Mouse (Mus musculus): ENCODE results near the gene Igdcc4. TPM values are rescaled to one million over a fixed set of nuclear protein-coding genes. Genes with fewer than 3 reads are reported as not detected.

The Igdcc4 gene
- total RNA-seq, 2 experiments from 2014 or later, result 31.8 to 33.7 TPM

DNA sequence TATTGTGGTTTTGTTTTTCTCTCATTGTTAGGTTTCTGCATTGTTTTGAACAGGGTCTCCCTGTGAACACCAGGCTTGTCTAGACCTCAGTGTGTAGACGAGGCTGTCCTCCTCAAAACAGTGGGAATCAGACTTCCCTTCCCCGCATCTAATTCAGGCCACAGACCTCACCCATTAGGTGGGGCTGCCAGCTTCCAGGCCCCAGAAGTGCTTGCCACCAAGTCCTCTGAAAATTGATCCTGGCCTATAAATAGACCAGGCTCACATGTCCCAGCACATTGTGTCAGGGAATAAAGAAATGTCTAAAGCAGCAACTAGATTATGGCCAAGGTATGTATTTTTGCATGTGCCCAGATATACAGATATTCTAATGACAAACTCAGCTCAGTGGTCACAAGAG, 14.6 kb downstream of the Igdcc4 start:
- intact Hi-C loops (cut with DNase I), result no loop called here
- no peak for DNase-seq (ENCODE audit: extremely low spot score in 1 of 2, low spot score in 2 of 2)
- TF ChIP-seq CTCF (IDR thresholded peaks at IDR 0.05), result no peak
- no peak overlapping the region for H3K27ac ChIP-seq
- H3K4me3 ChIP-seq, result no peak overlapping the region

DNA sequence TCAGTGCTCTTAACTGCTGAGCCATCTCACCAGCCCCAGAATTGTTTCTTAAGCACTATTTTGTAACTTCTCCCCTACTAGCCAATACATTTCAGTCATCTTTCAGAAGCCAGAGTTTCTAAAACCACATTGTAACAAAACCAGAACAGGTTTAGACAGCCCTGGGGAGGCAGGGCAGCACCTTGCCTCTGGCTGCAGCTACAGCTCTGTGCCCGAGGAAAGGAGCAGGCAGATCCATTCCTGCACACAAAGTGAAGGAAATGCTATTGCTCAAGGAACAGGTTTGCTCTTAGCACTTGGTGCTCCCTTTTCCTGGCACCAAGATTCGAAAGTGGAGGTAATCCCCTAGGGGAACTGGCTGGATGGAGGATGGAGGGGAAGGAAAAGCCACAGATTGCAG, 16.2 kb downstream of the Igdcc4 start:
- intact Hi-C loops (cut with DNase I), result no loop called here
- H3K4me3 ChIP-seq, result no peak overlapping the region
- no peak overlapping the region for H3K27ac ChIP-seq
- no peak for DNase-seq (ENCODE audit: extremely low spot score in 1 of 2, low spot score in 2 of 2)
- no peak for TF ChIP-seq CTCF (IDR thresholded peaks at IDR 0.05)

DNA sequence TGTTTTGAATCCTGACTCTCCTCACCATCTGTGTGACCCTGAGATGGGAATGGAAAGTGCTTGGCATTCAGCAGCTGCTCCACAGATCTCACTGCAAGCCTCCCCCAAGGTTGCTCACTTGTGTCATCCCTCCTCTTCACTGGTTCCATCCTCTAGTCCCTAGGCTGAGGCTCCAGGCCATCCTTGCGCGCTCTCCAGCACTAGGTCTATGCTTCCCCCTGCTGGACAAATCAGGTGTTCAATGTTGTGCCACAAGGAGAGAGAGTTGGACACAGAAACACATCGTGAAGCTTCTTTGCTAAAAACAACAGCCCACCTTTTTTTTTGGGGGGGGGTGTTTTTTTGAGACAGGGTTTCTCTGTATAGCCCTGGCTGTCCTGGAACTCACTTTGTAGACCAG, 19.6 kb downstream of the Igdcc4 start:
- Histone ChIP-seq H3K4me3 (no peak overlapping the region), H3K27ac (no peak overlapping the region)
- peak; percentile 67 to 78 for DNase-seq (ENCODE audit: extremely low spot score in 1 of 2, low spot score in 2 of 2)
- intact Hi-C loops (cut with DNase I), result loop anchor here (5.0 kb wide), 2 partner anchors 39 to 89 kb away; partner anchors contain the start of gene Dpp8
- peak; percentile 79 for TF ChIP-seq CTCF (IDR thresholded peaks at IDR 0.05)

DNA sequence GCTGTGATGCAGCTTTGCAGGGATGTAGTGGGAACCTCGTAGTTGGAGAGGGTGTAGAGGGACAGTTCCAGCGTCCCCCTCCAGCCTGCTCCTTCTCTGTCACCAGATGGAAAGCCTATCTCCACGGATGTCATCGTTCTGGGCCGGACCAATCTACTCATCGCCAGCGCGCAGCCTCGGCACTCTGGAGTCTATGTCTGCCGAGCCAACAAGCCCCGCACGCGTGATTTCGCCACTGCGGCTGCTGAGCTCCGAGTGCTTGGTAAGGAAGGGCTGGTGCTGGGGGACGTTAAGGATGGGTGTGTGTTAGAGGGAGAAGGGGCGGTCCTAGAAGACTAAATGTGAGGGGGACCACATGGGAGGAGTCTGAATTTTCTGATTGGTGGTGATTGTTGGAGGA, 21.3 kb downstream of the Igdcc4 start:
- Histone ChIP-seq H3K4me3 (peak overlapping the region; percentile 42), H3K27ac (no peak overlapping the region)
- no peak for TF ChIP-seq CTCF (IDR thresholded peaks at IDR 0.05)
- peak; percentile 63 to 67 for DNase-seq (ENCODE audit: extremely low spot score in 1 of 2, low spot score in 2 of 2)
- intact Hi-C loops (cut with DNase I), result loop anchor here (5.0 kb wide), 2 partner anchors 40 to 90 kb away; partner anchors contain the start of gene Dpp8

DNA sequence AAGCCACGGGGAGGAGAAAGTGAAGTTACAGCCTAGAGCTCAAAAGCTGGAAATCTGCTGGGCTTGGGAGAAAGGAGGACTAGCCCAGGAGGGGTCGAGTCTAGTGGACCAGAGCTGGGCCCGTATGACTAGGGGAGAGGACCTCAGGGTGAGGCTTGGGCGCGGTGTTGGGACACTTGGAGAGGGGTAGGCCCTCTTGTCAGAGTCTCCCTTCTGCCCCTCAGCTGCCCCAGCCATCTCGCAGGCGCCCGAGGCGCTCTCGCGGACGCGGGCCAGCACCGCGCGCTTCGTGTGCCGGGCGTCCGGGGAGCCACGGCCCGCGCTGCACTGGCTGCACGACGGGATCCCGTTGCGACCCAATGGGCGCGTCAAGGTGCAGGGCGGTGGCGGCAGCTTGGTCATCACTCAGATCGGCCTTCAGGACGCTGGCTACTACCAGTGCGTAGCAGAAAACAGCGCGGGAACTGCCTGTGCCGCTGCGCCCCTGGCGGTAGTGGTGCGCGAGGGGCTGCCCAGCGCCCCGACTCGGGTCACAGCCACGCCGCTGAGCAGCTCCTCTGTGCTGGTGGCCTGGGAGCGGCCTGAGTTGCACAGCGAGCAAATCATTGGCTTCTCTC, 22.4 kb downstream of the Igdcc4 start:
- intact Hi-C loops (cut with DNase I), result loop anchor here (5.0 kb wide), 2 partner anchors 41 to 91 kb away; partner anchors contain the start of gene Dpp8

DNA sequence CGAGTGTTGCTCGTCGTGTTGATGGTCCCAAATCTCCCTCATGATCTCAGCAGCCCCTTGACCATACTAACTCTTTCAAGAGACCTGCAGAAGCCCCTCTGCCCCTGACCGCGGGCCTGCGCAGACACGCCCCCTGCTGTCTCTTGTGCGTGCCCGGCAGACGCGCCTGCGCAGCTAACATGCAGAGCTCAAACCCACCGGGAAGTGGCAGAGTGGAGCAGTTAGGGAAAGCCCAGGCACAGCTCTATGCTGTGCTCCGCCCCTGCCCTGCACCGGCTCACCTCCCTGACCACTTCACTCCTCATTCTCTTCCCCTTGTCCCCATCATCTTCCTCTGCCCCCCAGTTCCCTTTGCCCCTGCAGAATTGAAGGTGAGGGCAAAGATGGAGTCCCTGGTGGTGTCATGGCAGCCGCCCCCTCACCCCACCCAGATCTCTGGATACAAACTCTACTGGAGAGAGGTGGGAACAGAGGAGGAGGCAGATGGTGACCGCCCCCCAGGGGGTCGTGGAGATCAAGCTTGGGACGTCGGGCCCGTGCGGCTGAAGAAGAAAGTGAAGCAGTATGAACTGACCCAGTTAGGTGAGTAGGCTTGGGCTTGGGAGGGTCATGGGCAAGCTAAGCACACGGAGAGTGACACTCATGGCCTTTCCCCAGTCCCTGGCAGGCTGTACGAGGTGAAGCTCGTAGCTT, 27.0 kb downstream of the Igdcc4 start:
- peak in 1 of 2 experiments; percentile 26 for DNase-seq (ENCODE audit: extremely low spot score in 1 of 2, low spot score in 2 of 2)
- H3K4me3 ChIP-seq, result no peak overlapping the region
- intact Hi-C loops (cut with DNase I), result no loop called here
- H3K27ac ChIP-seq, result no peak overlapping the region
- TF ChIP-seq CTCF (IDR thresholded peaks at IDR 0.05), result peak; percentile 47

More for the DNA sequence above, 22.4 kb downstream of the Igdcc4 start:
- peak; percentile 64 for TF ChIP-seq CTCF (IDR thresholded peaks at IDR 0.05)
- H3K27ac ChIP-seq, result no peak overlapping the region
- peak in 1 of 2 experiments; percentile 37 for DNase-seq (ENCODE audit: extremely low spot score in 1 of 2, low spot score in 2 of 2)
- H3K4me3 ChIP-seq, result peak overlapping the region; percentile 29; the same call in 1 of the 2 replicates

DNA sequence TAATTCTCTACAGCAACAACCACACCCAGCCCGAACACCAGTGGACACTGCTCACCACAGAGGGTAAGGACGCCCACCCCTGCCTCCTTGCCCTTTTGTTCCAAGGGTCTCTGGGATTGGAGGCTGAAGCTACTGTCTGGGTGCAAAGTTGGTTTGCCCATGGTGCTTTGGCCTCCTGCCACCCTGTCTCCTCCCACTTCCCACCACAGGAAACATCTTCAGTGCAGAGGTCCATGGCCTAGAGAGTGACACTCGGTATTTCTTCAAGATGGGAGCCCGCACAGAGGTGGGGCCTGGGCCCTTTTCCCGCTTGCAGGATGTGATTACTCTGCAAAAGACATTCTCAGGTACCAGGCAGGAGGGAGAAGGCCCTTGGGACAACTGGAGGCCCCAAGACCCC, 30.4 kb downstream of the Igdcc4 start:
- Histone ChIP-seq H3K27ac (no peak overlapping the region), H3K4me3 (no peak overlapping the region)
- TF ChIP-seq CTCF (IDR thresholded peaks at IDR 0.05), result no peak
- intact Hi-C loops (cut with DNase I), result loop anchor here (2.0 kb wide), 1 partner anchor 151 kb away; no protein-coding TSS in a partner anchor
- no peak for DNase-seq (ENCODE audit: extremely low spot score in 1 of 2, low spot score in 2 of 2)

DNA sequence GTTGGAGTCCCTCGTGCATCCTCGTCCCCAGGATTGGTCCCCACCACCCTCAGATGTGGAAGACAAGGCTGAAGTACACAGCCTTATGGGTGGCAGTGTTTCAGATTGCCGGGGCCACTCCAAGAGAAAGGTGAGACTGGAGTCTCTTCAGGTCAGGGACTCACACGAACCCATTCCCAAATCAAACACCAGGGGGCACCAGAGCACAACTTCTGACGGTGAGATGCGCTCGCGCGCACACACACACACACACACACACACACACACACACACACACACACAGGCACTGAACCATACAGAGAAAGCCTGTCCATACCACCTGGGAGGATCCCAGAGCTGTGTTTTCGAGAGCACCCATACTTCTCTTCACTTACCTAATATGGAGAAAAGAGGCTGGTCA, 32.5 kb downstream of the Igdcc4 start:
- intact Hi-C loops (cut with DNase I), result loop anchor here (1.0 to 2.0 kb wide), 3 partner anchors 31 to 149 kb away; no protein-coding TSS in a partner anchor
- peak; percentile 64 for TF ChIP-seq CTCF (IDR thresholded peaks at IDR 0.05)
- Histone ChIP-seq H3K27ac (no peak overlapping the region), H3K4me3 (no peak overlapping the region)
- peak; percentile 67 to 76 for DNase-seq (ENCODE audit: extremely low spot score in 1 of 2, low spot score in 2 of 2)

DNA sequence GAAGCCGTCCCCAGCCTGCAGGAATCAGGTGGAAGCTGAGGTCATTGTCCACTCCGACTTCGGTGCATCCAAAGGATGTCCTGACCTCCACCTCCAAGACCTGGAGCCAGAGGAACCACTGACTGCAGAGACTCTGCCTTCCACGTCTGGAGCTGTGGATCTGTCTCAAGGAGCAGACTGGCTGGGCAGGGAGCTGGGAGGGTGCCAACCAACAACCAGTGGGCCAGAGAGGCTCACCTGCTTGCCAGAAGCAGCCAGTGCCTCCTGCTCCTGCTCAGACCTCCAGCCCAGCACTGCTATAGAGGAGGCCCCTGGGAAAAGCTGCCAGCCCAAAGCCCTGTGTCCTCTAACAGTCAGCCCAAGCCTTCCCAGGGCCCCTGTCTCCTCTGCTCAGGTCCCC, 33.8 kb downstream of the Igdcc4 start:
- TF ChIP-seq CTCF (IDR thresholded peaks at IDR 0.05), result no peak
- no peak for DNase-seq (ENCODE audit: extremely low spot score in 1 of 2, low spot score in 2 of 2)
- no peak overlapping the region for H3K27ac ChIP-seq
- intact Hi-C loops (cut with DNase I), result loop anchor here (2.0 kb wide), 1 partner anchor 30 kb away; no protein-coding TSS in a partner anchor
- H3K4me3 ChIP-seq, result no peak overlapping the region

DNA sequence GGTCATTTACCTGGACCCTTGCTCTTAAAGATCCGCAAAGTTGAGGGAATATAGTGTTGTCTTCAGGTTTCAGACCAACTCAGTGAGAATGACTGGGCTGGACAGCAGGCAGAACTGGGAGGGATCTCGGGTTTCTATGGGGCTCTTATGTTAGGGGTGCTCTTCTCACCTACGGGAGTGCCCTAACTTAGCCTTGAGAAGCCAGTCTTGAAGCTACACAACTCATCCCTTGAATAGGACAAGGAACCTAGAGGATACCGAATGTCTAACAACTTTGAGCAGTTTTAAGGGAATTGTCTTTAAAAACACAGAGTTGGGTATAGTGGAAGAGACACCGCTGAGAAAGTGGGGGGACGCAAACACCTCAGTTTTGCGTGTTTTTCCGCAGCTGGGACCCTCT, 39.2 kb downstream of the Igdcc4 start:
- no peak for TF ChIP-seq CTCF (IDR thresholded peaks at IDR 0.05)
- peak overlapping the region; percentile 66 for H3K4me3 ChIP-seq
- H3K27ac ChIP-seq, result no peak overlapping the region
- intact Hi-C loops (cut with DNase I), result no loop called here
- DNase-seq (ENCODE audit: extremely low spot score in 1 of 2, low spot score in 2 of 2), result no peak

DNA sequence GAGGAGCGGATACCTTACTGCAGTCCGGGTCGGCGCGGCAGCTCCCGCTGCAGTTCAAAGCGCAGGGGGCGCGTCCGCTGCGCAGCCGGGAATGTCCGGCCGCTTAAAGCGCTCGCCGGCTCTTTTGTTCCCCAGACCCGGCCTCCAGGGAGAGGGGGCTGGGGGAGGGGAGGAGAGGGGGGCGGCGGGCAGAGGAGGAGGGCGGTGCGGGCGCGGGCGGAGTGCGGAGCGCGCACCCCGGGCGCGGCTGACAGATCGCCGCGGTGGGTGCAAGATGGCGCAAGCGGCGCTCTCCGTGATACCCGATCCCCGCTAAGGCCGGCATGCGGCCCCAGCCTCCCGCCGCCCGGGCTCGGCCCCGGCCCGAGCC, 39.6 kb downstream of the Igdcc4 start, which contains the start of gene Igdcc3:
TSS of gene Igdcc3 (plus strand) at position 254 of the 370 bp plus-strand sequence.
- Histone ChIP-seq H3K27ac (peak within 1 kb of the TSS; percentile 40; the same call in 1 of the 2 replicates), H3K4me3 (peak within 1 kb of the TSS; percentile 66)
- DNase-seq (ENCODE audit: extremely low spot score in 1 of 2, low spot score in 2 of 2), result peak; percentile 50 to 52
- intact Hi-C loops (cut with DNase I), result no loop called here
- no peak; the same call in 1 of the 2 replicates for TF ChIP-seq CTCF (IDR thresholded peaks at IDR 0.05)

DNA sequence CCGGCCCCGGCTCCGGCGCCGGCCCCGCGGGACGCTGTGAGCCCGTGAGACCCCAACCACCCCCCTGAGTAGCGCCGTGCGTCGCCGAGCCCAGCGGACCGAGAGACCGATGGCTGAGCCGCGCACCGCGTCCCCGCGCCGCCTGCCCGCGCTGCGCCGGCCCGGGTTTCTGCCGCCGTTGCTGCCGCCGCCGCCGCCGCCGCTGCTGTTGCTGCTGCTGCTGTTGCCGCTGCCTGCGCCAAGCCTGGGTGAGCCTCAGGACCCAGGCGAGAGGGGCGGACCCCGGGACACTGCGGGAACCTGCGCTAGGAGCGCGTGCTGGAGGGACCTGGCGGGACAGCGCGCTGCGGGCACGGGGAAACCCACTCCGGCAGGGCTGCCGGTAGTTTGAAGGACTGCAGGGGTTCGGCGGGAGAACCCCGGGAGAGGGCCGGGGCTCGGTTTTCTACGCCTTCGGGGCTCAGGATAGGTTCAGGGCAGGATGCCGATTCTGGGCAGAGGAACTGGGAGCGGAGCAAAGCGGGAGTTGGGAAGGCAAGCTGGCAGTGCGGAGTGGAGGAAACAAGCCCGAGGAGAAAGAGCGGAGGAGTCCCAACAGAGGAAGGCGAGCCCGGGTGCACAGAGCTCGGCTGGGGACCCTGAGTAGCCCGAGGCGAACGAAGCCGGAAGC, 40.2 kb downstream of the Igdcc4 start:
- TF ChIP-seq CTCF (IDR thresholded peaks at IDR 0.05), result no peak
- intact Hi-C loops (cut with DNase I), result no loop called here
- DNase-seq (ENCODE audit: extremely low spot score in 1 of 2, low spot score in 2 of 2), result peak; percentile 35 to 53
- Histone ChIP-seq H3K27ac (peak overlapping the region; percentile 40; the same call in 1 of the 2 replicates), H3K4me3 (peak overlapping the region; percentile 66)
